Mouse (Mus musculus) liver, adult 2 months (tissue): ENCODE measurements around the gene F7. TPM values are rescaled to one million over a fixed set of nuclear protein-coding genes. Genes with fewer than 3 reads are reported as not detected.

Source experiments
- DNase-seq: peaks from one replicate; pipeline ENCODE4 v3.0.0-alpha.2; 2011; ENCODE audit warnings: low read depth, low spot score; ENCODE audit errors: extremely low read depth
- H3K27ac ChIP-seq: fragments of 200-500 bp; replicated peaks from 2 replicates; pipeline ENCODE4 v1.5.1; 2012; ENCODE audit warnings: low read depth, mild to moderate bottlenecking, control low read depth, inconsistent platforms, low read length; ENCODE audit not compliant: insufficient read depth
- H3K27me3 ChIP-seq: fragments of 200-500 bp; 2 replicates; pipeline ENCODE4 v1.6.1; 2012; ENCODE audit warnings: mild to moderate bottlenecking, moderate library complexity, low read length, inconsistent platforms; ENCODE audit not compliant: control insufficient read depth, insufficient read depth
- H3K36me3 ChIP-seq: fragments of 200-500 bp; 2 replicates; pipeline ENCODE4 v1.6.1; 2012; ENCODE audit warnings: low read length, inconsistent platforms; ENCODE audit not compliant: control insufficient read depth, insufficient read depth
- H3K4me1 ChIP-seq: fragments of 200-500 bp; 2 replicates; pipeline ENCODE4 v1.6.1; 2011; ENCODE audit warnings: low read length; ENCODE audit not compliant: control insufficient read depth, insufficient read depth
- H3K4me3 ChIP-seq: fragments of 200-500 bp; 2 replicates; pipeline ENCODE4 v1.5.1; 2011; ENCODE audit warnings: low read depth, mild to moderate bottlenecking, control low read depth, low read length, moderate library complexity; ENCODE audit not compliant: insufficient read depth
- H3K79me2 ChIP-seq: fragments of 200-500 bp; 2 replicates; pipeline ENCODE4 v1.6.1; 2012; ENCODE audit warnings: inconsistent platforms, mild to moderate bottlenecking, low read length, moderate library complexity; ENCODE audit not compliant: control insufficient read depth, insufficient read depth
- H3K9ac ChIP-seq: fragments of 200-500 bp; 2 replicates; pipeline ENCODE4 v1.6.1; 2012; ENCODE audit warnings: low read depth, mild to moderate bottlenecking, control low read depth, inconsistent platforms, low read length
- CTCF ChIP-seq: fragments of 200-500 bp; IDR thresholded peaks from 2 replicates; pipeline ENCODE4 v1.5.1; 2011; ENCODE audit warnings: low read depth, low read length, control low read depth
- POLR2A ChIP-seq: fragments of 200-500 bp; IDR thresholded peaks from 2 replicates; pipeline ENCODE4 v1.6.1; 2011; ENCODE audit warnings: low read length, control low read depth; ENCODE audit not compliant: insufficient read depth; ENCODE audit errors: extremely low read depth
- WGBS: fragments of 180-500 bp; shearing (Covaris S2); methylation state at CpG from one replicate; pipeline ENCODE4 v1.1.7; 2018; 5-methylcytosine and 5-hydroxymethylcytosine counted together
- polyA plus RNA-seq: library from polyadenylated mRNA; depleted of rRNA; stranded (reverse); fragments of >200 nt; gene quantifications from 2 replicates; pipeline ENCODE4 v1.2.3, GENCODE M21; 2012
- total RNA-seq: library from RNA; depleted of rRNA; stranded (reverse); fragments of >200 nt; gene quantifications from 2 replicates; pipeline ENCODE4 v1.2.3, GENCODE M21; 2014

The F7 gene
- total and polyA plus RNA-seq, 2 experiments = 117 to 185 TPM

DNA sequence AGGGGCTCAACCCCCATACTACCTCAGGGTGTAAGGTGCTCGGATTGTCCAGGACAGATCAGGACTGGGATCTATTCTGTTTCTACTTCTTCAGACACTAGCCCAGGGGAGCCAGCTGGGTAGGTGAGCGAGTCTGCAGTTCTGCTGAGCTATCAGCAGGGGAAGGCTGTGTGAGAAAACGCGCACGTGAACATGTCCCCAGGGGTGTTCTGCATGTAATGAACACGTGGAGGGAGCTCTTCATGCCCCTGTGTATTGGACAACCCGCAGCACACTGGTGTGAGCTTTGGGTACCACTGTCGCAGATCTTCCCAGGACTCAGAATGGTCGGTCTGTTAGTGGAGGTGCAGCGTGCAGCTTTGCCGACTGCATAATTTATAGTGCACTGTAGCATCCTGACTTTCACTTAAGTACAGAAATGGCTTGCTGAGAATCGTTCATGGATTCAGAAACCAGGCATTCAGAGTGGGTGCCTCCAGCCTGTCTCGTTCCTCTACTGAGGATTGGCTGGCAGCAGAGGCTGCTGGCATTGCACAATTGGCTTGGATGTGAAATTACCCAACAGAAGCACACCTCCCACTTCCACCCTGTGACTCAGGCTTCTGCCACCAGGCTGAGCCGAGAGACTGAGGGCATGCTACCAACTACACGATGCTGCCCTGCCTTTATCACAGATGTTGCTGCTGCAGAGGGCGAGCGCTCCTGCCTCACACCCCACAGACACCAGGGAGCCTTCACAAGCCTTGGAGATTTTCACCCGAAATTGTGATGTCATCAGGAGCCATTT lies 42.0 kb upstream of the F7 start:
- no peaks in the 10 kb centered on the region for H3K79me2 ChIP-seq
- no peak overlapping the region for H3K9ac ChIP-seq
- no peaks in the 10 kb centered on the region for H3K27me3 ChIP-seq
- peak; percentile 81 for DNase-seq
- H3K36me3 ChIP-seq = no peaks in the 10 kb centered on the region
- 64% methylated on average over 18 of the region's 18 CpGs for WGBS
- no peak for TF ChIP-seq POLR2A
- peak; percentile 53 for TF ChIP-seq CTCF
- H3K27ac ChIP-seq = no peak overlapping the region
- H3K4me3 ChIP-seq = no peak overlapping the region
- no peaks in the 10 kb centered on the region for H3K4me1 ChIP-seq

DNA sequence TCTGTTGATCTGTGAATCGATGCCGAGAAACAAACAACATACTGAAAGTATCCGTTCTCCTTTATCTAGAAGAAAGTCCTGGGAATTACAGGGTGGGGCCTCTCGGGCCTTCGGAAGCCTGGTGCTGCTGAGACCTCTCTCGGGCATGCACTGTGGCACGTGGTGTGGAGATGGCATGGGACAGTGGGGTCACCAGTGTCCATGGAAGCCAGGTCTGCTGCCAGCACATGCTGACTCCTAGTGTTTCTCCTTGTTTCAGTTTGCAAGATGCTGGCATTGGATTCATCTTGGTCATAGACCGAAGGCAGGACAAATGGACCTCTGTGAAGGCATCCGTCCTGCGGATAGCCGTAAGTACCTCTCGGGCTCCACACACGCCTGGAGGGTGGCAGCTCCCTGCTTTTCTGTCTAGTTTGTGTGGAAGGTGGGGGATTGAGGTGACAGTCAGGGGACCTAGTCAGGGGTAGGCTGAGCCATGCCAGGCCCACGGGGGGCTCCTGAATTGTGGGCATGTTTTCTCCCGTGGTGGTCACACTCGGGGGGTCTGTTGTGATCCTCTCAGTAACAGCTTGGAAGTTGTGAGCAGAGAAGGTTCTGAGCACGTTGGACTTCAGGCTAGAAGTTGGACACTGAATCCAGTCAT lies 41.1 kb upstream of the F7 start:
- Histone ChIP-seq H3K27ac (no peak overlapping the region), H3K27me3 (no peaks in the 10 kb centered on the region), H3K4me3 (no peak overlapping the region), H3K36me3 (no peaks in the 10 kb centered on the region), H3K9ac (no peak overlapping the region), H3K4me1 (no peaks in the 10 kb centered on the region), H3K79me2 (no peaks in the 10 kb centered on the region)
- 86% methylated on average over 17 of the region's 17 CpGs for WGBS
- no peak for TF ChIP-seq POLR2A
- TF ChIP-seq CTCF = no peak
- DNase-seq = no peak

DNA sequence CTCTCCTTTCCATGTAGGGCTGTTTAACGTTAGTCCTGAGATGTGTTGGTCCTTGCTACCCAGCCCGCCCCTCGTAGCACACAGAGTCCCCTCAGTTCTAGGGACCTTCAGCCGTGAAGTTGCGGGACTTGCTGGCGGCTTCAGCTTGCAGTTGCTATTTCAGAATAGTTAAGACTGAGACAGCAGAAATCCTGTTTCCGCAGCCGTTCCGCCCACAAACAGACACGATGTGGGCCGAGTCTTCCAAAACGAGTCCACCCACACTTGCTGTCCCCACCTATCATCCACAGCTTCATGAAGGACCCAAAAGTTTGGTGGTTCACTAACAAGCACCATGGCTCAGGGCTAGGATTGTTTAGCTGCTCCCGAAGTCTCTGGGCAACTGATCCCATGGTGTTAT lies 40.6 kb upstream of the F7 start:
- Histone ChIP-seq H3K27ac (no peak overlapping the region), H3K4me1 (no peaks in the 10 kb centered on the region), H3K36me3 (no peaks in the 10 kb centered on the region), H3K9ac (no peak overlapping the region), H3K4me3 (no peak overlapping the region), H3K27me3 (no peaks in the 10 kb centered on the region), H3K79me2 (no peaks in the 10 kb centered on the region)
- TF ChIP-seq POLR2A (no peak), CTCF (no peak)
- 88% methylated on average over 13 of the region's 13 CpGs for WGBS
- no peak for DNase-seq

DNA sequence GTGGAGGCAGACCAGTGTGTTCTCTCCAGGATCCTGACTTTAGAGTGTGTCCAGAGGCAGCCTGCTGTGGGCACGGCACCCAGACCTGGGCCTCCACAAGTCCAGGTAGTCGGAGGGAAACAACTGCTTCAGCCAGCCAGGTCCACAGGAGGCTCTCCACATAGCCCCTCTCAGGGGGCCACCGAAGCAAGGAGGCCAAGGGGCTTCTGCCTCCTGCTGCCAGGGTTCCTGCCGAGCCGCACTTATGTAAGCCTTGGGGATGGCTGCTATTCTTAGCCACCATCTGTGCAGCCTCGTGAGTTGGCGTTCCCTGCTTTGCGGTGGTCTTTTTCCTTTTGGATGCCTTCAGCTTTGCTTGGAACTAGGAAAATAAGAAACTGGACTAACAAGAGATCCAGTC lies 38.3 kb upstream of the F7 start:
- no peaks in the 10 kb centered on the region for H3K79me2 ChIP-seq
- H3K27ac ChIP-seq = no peak overlapping the region
- no peak overlapping the region for H3K4me3 ChIP-seq
- no peak for DNase-seq
- TF ChIP-seq CTCF = no peak
- no peak for TF ChIP-seq POLR2A
- no peaks in the 10 kb centered on the region for H3K27me3 ChIP-seq
- H3K9ac ChIP-seq = no peak overlapping the region
- no peaks in the 10 kb centered on the region for H3K36me3 ChIP-seq
- no peaks in the 10 kb centered on the region for H3K4me1 ChIP-seq
- 82% methylated on average over 8 of the region's 8 CpGs for WGBS

DNA sequence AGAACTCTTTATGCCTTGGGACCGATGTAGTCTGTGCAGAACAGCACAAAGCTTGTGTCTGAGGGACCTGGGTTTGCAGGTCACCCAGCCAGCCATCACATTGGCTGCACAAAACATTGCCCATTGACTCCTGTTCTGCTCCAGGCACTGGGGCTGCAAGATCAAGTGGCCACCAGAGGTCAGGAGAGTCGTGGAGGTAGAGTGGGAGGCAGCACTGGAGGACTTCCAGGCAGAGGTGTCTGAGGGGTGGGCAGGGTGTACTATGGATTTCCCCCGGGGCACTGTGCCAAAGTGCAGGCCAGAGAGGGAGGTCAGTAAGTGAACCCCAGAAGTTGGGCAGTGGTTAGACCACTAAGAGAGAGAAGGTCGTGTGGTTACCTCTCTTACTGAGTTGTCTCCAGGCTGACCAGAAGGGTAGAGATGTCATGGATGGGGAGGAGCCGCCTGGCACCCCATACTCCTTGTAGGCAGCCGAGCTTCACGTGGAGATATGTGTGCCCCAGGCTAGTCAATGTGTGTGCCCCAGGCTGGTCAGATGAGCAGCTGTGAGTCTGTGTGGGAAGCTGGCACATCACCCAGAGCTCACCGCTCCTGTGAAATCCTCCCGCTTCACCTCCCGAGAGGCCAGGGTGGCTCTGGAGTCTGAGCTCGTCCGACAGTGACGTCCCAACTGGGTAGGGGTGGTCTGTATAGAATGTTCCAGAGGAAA lies 37.0 kb upstream of the F7 start:
- no peaks in the 10 kb centered on the region for H3K36me3 ChIP-seq
- 70% methylated on average over 13 of the region's 13 CpGs for WGBS

More for the DNA sequence above, 37.0 kb upstream of the F7 start:
- Histone ChIP-seq H3K79me2 (no peaks in the 10 kb centered on the region), H3K4me1 (no peaks in the 10 kb centered on the region), H3K27me3 (no peaks in the 10 kb centered on the region), H3K27ac (no peak overlapping the region), H3K9ac (no peak overlapping the region), H3K4me3 (no peak overlapping the region)
- DNase-seq = peak; percentile 16
- TF ChIP-seq POLR2A = no peak
- TF ChIP-seq CTCF = peak; percentile 78
